19 mouse cellular contexts compared by ENCODE assay signal in the genomic region with DNA sequence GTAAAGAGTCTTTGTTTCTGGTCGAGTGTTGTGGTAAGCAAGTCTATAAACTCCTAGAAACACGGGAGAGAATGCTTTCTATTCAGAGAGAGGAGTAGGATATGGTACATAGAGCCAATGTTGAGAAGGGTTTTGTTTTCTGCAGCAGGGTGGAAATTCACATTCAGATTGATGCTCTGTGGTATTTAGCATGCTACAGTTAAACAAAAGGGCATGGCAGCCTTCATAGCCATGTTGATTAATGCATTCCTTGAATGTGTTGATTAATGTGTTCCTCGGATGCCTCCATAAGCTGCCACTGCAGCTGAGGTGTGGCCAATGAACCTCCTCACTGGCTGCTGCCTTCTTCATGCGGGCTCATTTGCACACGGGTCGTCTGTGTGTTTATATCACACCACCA.
DNase-seq lines count a peak whose midpoint lies in the region; ATAC-seq and TF ChIP-seq lines count a peak whose summit lies in the region.
"Had no signal": no experiment of that assay in that cellular context is flagged by ENCODE, and none has a peak within 500 bp of the region (broad histone marks: within the 10 kb centered on the region; RNA-seq: fewer than 3 reads in every experiment).

No protein-coding gene starts in this region.

- H3K36me3 ChIP-seq in hindbrain, embryonic 11.5 days (ENCODE audit: control insufficient read depth, insufficient read depth, low read length): no peaks in the 10 kb centered on the region
- H3K36me3 ChIP-seq in hindbrain, embryonic 10.5 days: no peaks in the 10 kb centered on the region
- no peaks in the 10 kb centered on the region for H3K36me3 ChIP-seq in forebrain, embryonic 12.5 days (replicated peaks)
- H3K36me3 ChIP-seq in hindbrain, embryonic 13.5 days: no peaks in the 10 kb centered on the region
- H3K36me3 ChIP-seq in midbrain, postnatal 0 days (ENCODE audit: insufficient read depth, low read length): no peaks in the 10 kb centered on the region
- H3K36me3 ChIP-seq in kidney, embryonic 16.5 days (ENCODE audit: insufficient read depth, low read length): no peaks in the 10 kb centered on the region
- H3K36me3 ChIP-seq: embryonic facial prominence, embryonic 13.5 days; heart, embryonic 13.5 days; limb, embryonic 13.5 days; liver, embryonic 15.5 days had no signal

- peak overlapping the region; percentile 65 for H3K27ac ChIP-seq in hindbrain, embryonic 11.5 days (ENCODE audit: low read depth, low read length)
- H3K27ac ChIP-seq in hindbrain, embryonic 10.5 days: no peak overlapping the region
- peak overlapping the region; percentile 56; the same call in 1 of the 2 replicates for H3K27ac ChIP-seq in forebrain, embryonic 12.5 days
- H3K27ac ChIP-seq in hindbrain, embryonic 13.5 days: peak overlapping the region; percentile 85
- 0 out of 2 replicates have a peak overlapping the region, but pooled peaks have one; percentile 57 for H3K27ac ChIP-seq in midbrain, postnatal 0 days (ENCODE audit: low read depth, low read length)
- no peak overlapping the region for H3K27ac ChIP-seq in kidney, embryonic 16.5 days (ENCODE audit: low read length)
- H3K27ac ChIP-seq: embryonic facial prominence, embryonic 13.5 days; heart, embryonic 13.5 days; limb, embryonic 13.5 days; liver, embryonic 15.5 days had no signal

- H3K4me3 ChIP-seq in hindbrain, embryonic 11.5 days (ENCODE audit: low read depth, low read length): no peak overlapping the region
- H3K4me3 ChIP-seq in hindbrain, embryonic 10.5 days: no peak overlapping the region
- H3K4me3 ChIP-seq in forebrain, embryonic 12.5 days (replicated peaks): no peak overlapping the region
- no peak overlapping the region for H3K4me3 ChIP-seq in hindbrain, embryonic 13.5 days
- H3K4me3 ChIP-seq in midbrain, postnatal 0 days (ENCODE audit: low read depth, low read length): no peak overlapping the region
- H3K4me3 ChIP-seq in kidney, embryonic 16.5 days (ENCODE audit: low read length): no peak overlapping the region
- H3K4me3 ChIP-seq: embryonic facial prominence, embryonic 13.5 days; heart, embryonic 13.5 days; limb, embryonic 13.5 days; liver, embryonic 15.5 days had no signal

- H3K4me2 ChIP-seq in hindbrain, embryonic 11.5 days (replicated peaks; ENCODE audit: low read depth, low read length): no peak overlapping the region
- no peak overlapping the region for H3K4me2 ChIP-seq in forebrain, embryonic 12.5 days
- H3K4me2 ChIP-seq in hindbrain, embryonic 13.5 days: 0 out of 2 replicates have a peak overlapping the region, but pooled peaks have one; percentile 23
- no peak overlapping the region for H3K4me2 ChIP-seq in midbrain, postnatal 0 days (ENCODE audit: low read depth, low read length, poor library complexity, severe bottlenecking)
- no peak overlapping the region for H3K4me2 ChIP-seq in kidney, embryonic 16.5 days (replicated peaks; ENCODE audit: low read depth, low read length)
- H3K4me2 ChIP-seq: embryonic facial prominence, embryonic 13.5 days; heart, embryonic 13.5 days; limb, embryonic 13.5 days; liver, embryonic 15.5 days had no signal

- H3K4me1 ChIP-seq in hindbrain, embryonic 11.5 days (replicated peaks; ENCODE audit: control insufficient read depth, insufficient read depth, low read length): no peaks in the 10 kb centered on the region
- peaks cover 15% of the 10 kb centered on the region for H3K4me1 ChIP-seq in hindbrain, embryonic 10.5 days (replicated peaks)
- H3K4me1 ChIP-seq in forebrain, embryonic 12.5 days: peaks cover 13% of the 10 kb centered on the region
- H3K4me1 ChIP-seq in hindbrain, embryonic 13.5 days (replicated peaks): peaks cover 27% of the 10 kb centered on the region
- no peaks in the 10 kb centered on the region for H3K4me1 ChIP-seq in midbrain, postnatal 0 days (ENCODE audit: insufficient read depth, low read length)
- H3K4me1 ChIP-seq in kidney, embryonic 16.5 days (ENCODE audit: insufficient read depth, low read length): no peaks in the 10 kb centered on the region
- H3K4me1 ChIP-seq: embryonic facial prominence, embryonic 13.5 days; heart, embryonic 13.5 days; limb, embryonic 13.5 days; liver, embryonic 15.5 days had no signal

- no peak overlapping the region for H3K9ac ChIP-seq in hindbrain, embryonic 11.5 days (ENCODE audit: low read depth, low read length)
- no peak overlapping the region for H3K9ac ChIP-seq in forebrain, embryonic 12.5 days
- H3K9ac ChIP-seq in hindbrain, embryonic 13.5 days: no peak overlapping the region; the same call in 1 of the 2 replicates
- H3K9ac ChIP-seq in midbrain, postnatal 0 days (replicated peaks; ENCODE audit: low read length, poor library complexity, severe bottlenecking): no peak overlapping the region
- no peak overlapping the region for H3K9ac ChIP-seq in kidney, embryonic 16.5 days (replicated peaks; ENCODE audit: low read length)
- H3K9ac ChIP-seq: embryonic facial prominence, embryonic 13.5 days; heart, embryonic 13.5 days; limb, embryonic 13.5 days; liver, embryonic 15.5 days had no signal

- 38% methylated on average over 6 of the region's 6 CpGs for WGBS in hindbrain, embryonic 11.5 days
- WGBS in hindbrain, embryonic 10.5 days: 53% methylated on average over 6 of the region's 6 CpGs
- WGBS in forebrain, embryonic 12.5 days: 41% methylated on average over 6 of the region's 6 CpGs
- 14% methylated on average over 6 of the region's 6 CpGs for WGBS in hindbrain, embryonic 13.5 days
- whole genome bisulfite sequencing in midbrain, postnatal 0 days: 45% methylated on average over 6 of the region's 6 CpGs
- WGBS in kidney, embryonic 16.5 days: 48% methylated on average over 6 of the region's 6 CpGs

- H3K9me3 ChIP-seq in hindbrain, embryonic 11.5 days (ENCODE audit: control insufficient read depth, low read length): no peaks in the 10 kb centered on the region
- H3K9me3 ChIP-seq in hindbrain, embryonic 10.5 days: no peaks in the 10 kb centered on the region
- H3K9me3 ChIP-seq in forebrain, embryonic 12.5 days: no peaks in the 10 kb centered on the region
- no peaks in the 10 kb centered on the region for H3K9me3 ChIP-seq in hindbrain, embryonic 13.5 days
- H3K9me3 ChIP-seq in midbrain, postnatal 0 days (ENCODE audit: low read length): no peaks in the 10 kb centered on the region
- no peaks in the 10 kb centered on the region for H3K9me3 ChIP-seq in kidney, embryonic 16.5 days (ENCODE audit: low read length)
- H3K9me3 ChIP-seq: embryonic facial prominence, embryonic 13.5 days; heart, embryonic 13.5 days; limb, embryonic 13.5 days; liver, embryonic 15.5 days had no signal

- DNase-seq in hindbrain, embryonic 11.5 days (ENCODE audit: low spot score): peak; percentile 50
- DNase-seq in hindbrain, embryonic 10.5 days (ENCODE audit: low spot score): no peak
- peak; percentile 57 for DNase-seq in midbrain, postnatal 0 days (ENCODE audit: low spot score)
- no peak for DNase-seq in lung, postnatal 14 days
- DNase-seq in cerebellum, adult 9-11 months: no peak
- DNase-seq: B cell, adult 2 months; cerebellum, adult 11 months; heart, postnatal 4 days; kidney, adult 18-20 months; lung, postnatal 36 days; right cerebral cortex, postnatal 4 days; thymus, adult 18-20 months had no signal

- H3K27me3 ChIP-seq in hindbrain, embryonic 11.5 days (ENCODE audit: control insufficient read depth, insufficient read depth, low read length): no peaks in the 10 kb centered on the region
- H3K27me3 ChIP-seq in hindbrain, embryonic 10.5 days (ENCODE audit: insufficient read depth, poor library complexity, severe bottlenecking): no peaks in the 10 kb centered on the region
- H3K27me3 ChIP-seq in forebrain, embryonic 12.5 days: no peaks in the 10 kb centered on the region
- H3K27me3 ChIP-seq in hindbrain, embryonic 13.5 days: no peaks in the 10 kb centered on the region
- no peaks in the 10 kb centered on the region for H3K27me3 ChIP-seq in midbrain, postnatal 0 days (ENCODE audit: insufficient read depth, low read length)
- no peaks in the 10 kb centered on the region for H3K27me3 ChIP-seq in kidney, embryonic 16.5 days (ENCODE audit: insufficient read depth, low read length)
- H3K27me3 ChIP-seq: embryonic facial prominence, embryonic 13.5 days; heart, embryonic 13.5 days; limb, embryonic 13.5 days; liver, embryonic 15.5 days had no signal

- peak; percentile 91 for ATAC-seq in hindbrain, embryonic 11.5 days (ENCODE audit: low FRiP score)
- ATAC-seq in forebrain, embryonic 12.5 days (ENCODE audit: low FRiP score): peak; percentile 53; the same call in 1 of the 2 replicates
- peak; percentile 76 for ATAC-seq in hindbrain, embryonic 13.5 days (ENCODE audit: low FRiP score)
- no peak for ATAC-seq in midbrain, postnatal 0 days (ENCODE audit: low FRiP score)
- ATAC-seq in kidney, embryonic 16.5 days (ENCODE audit: low FRiP score, low TSS enrichment): no peak

- TF ChIP-seq CTCF in midbrain, postnatal 0 days (IDR thresholded peaks at IDR 0.05): no peak

Comparison
In these comparisons a context has a peak if more than half of its experiments do, and no peak if none do; other contexts are left out.
1. DNase-seq: peak in hindbrain, embryonic 11.5 days (single experiment) and midbrain, postnatal 0 days (single experiment); none in hindbrain, embryonic 10.5 days (single experiment), lung, postnatal 14 days (single experiment) and cerebellum, adult 9-11 months (single experiment).
2. H3K27ac ChIP-seq: peak in hindbrain, embryonic 11.5 days (single experiment), forebrain, embryonic 12.5 days (single experiment), hindbrain, embryonic 13.5 days (single experiment) and midbrain, postnatal 0 days (single experiment); none in hindbrain, embryonic 10.5 days (single experiment) and kidney, embryonic 16.5 days (single experiment).
3. ATAC-seq: peak in hindbrain, embryonic 11.5 days (single experiment), forebrain, embryonic 12.5 days (single experiment) and hindbrain, embryonic 13.5 days (single experiment); none in midbrain, postnatal 0 days (single experiment) and kidney, embryonic 16.5 days (single experiment).